Mouse (Mus musculus) neural tube, embryonic 13.5 days (tissue): ENCODE results near the gene Bfar. TPM values are rescaled to one million over a fixed set of nuclear protein-coding genes. Genes with fewer than 3 reads are reported as not detected.

ENCODE experiments used
- ATAC-seq: fragments of 200-750 bp; cut with Nextera tagmentation; 2 replicates; pipeline ENCODE4 v1.8.0; 2017; ENCODE audit warnings: low read depth, mild to moderate bottlenecking, moderate TSS enrichment, moderate library complexity
- H3K27ac ChIP-seq: fragments of 300-500 bp; sonication (generic); replicated peaks from 2 replicates; pipeline ENCODE4 v1.5.1; 2015; ENCODE audit warnings: moderate library complexity, mild to moderate bottlenecking, inconsistent platforms
- H3K27me3 ChIP-seq: fragments of 300-500 bp; sonication (generic); 2 replicates; pipeline ENCODE4 v1.6.1; 2015; ENCODE audit warnings: mild to moderate bottlenecking, inconsistent platforms
- H3K36me3 ChIP-seq: fragments of 300-500 bp; sonication (generic); 2 replicates; pipeline ENCODE4 v1.6.1; 2015; ENCODE audit warnings: mild to moderate bottlenecking, inconsistent platforms
- H3K4me1 ChIP-seq: fragments of 300-500 bp; sonication (generic); replicated peaks from 2 replicates; pipeline ENCODE4 v1.6.1; 2015; ENCODE audit warnings: inconsistent platforms
- H3K4me2 ChIP-seq: fragments of 300-500 bp; sonication (generic); 2 replicates; pipeline ENCODE4 v1.6.1; 2015; ENCODE audit warnings: inconsistent platforms, mild to moderate bottlenecking, moderate library complexity
- H3K4me3 ChIP-seq: fragments of 300-500 bp; sonication (generic); 2 replicates; pipeline ENCODE4 v1.5.1; 2015; ENCODE audit warnings: mild to moderate bottlenecking, inconsistent platforms
- H3K9ac ChIP-seq: fragments of 300-500 bp; sonication (generic); 2 replicates; pipeline ENCODE4 v1.6.1; 2015; ENCODE audit warnings: moderate library complexity, mild to moderate bottlenecking, inconsistent platforms
- H3K9me3 ChIP-seq: fragments of 300-500 bp; sonication (generic); 2 replicates; pipeline ENCODE4 v1.6.1; 2016; ENCODE audit warnings: inconsistent platforms
- WGBS: fragments of 180-500 bp; shearing (Covaris S2); methylation state at CpG from one replicate; pipeline ENCODE4 v1.1.7; 2015; 5-methylcytosine and 5-hydroxymethylcytosine counted together
- polyA plus RNA-seq: library from polyadenylated mRNA; unstranded; fragments of >200 nt; fragmentation: Nextera tagmentation; extraction: Ambion mirVana; gene quantifications from 2 replicates; pipeline ENCODE4 v1.2.1, GENCODE M21; 2015

Gene Bfar
- polyA plus RNA-seq, 1 experiment from 2014 or later = 54.3 TPM

DNA sequence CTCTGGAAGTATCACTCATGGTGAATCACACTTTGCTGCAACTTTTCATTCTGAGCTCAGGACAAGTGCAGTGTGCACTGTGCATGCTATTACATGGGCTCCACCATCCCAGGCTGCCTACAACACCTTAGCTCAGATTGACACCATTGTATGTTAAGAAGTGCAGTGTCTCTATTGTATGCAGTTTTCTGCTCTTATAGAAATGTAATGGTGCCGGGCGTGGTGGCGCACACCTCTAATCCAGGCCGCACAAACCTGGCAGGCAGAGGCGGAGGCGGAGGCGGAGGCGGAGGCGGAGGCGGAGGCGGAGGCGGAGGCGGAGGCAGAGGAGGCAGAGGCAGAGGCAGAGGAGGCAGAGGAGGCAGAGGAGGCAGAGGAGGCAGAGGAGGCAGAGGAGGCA lies 79.0 kb downstream of the Bfar start:
- Histone ChIP-seq H3K27me3 (no peaks in the 10 kb centered on the region), H3K4me3 (no peak overlapping the region), H3K4me2 (no peak overlapping the region), H3K27ac (no peak overlapping the region), H3K36me3 (no peaks in the 10 kb centered on the region), H3K4me1 (peaks cover 5% of the 10 kb centered on the region; the same call in 1 of the 2 replicates), H3K9me3 (no peaks in the 10 kb centered on the region), H3K9ac (no peak overlapping the region)
- no peak for ATAC-seq
- WGBS = 95% methylated on average over 13 of the region's 13 CpGs

Other genes with a start within 250 kb of the Bfar start
- gene Parn, start 3.7 kb upstream of the Bfar start, polyA plus RNA-seq = 34.0 and 34.4 TPM in 2 replicates
- gene 3110001I22Rik, start 71 bp downstream of the Bfar start, polyA plus RNA-seq = 9.1 and 10.0 TPM in 2 replicates
- gene Pla2g10, start 59.1 kb downstream of the Bfar start, polyA plus RNA-seq = 1.6 and 2.1 TPM in 2 replicates
- gene Rrn3, start 108.8 kb downstream of the Bfar start, polyA plus RNA-seq = 127 TPM in 2 replicates
- gene Ntan1, start 147.0 kb downstream of the Bfar start, polyA plus RNA-seq = 219 and 225 TPM in 2 replicates
- gene Pdxdc1, start 231.3 kb downstream of the Bfar start, polyA plus RNA-seq = 66.0 and 78.6 TPM in 2 replicates
- gene Mpv17l, start 231.3 kb downstream of the Bfar start, polyA plus RNA-seq = 17.2 and 17.7 TPM in 2 replicates